Mouse (Mus musculus) forebrain, postnatal 0 days (tissue): ENCODE data around the gene Fgb. TPM values are rescaled to one million over a fixed set of nuclear protein-coding genes. Genes with fewer than 3 reads are reported as not detected.
A peak's percentile ranks its signal among the peaks of the same experiment; 100 is the strongest.

Source experiments
- ATAC-seq: fragments of 200-750 bp; cut with Nextera tagmentation; 2 replicates; pipeline ENCODE4 v1.8.0; 2017; ENCODE audit warnings: mild to moderate bottlenecking, moderate library complexity
- DNase-seq: peaks from one replicate; pipeline ENCODE4 v3.0.0-alpha.2; 2015
- H3K27ac ChIP-seq: fragments of 300-500 bp; sonication (generic); 2 replicates; pipeline ENCODE4 v1.5.1; 2014; ENCODE audit warnings: low read depth, mild to moderate bottlenecking, antibody characterized with exemption, low read length, moderate library complexity, mixed read lengths
- H3K27me3 ChIP-seq: fragments of 300-500 bp; sonication (generic); 2 replicates; pipeline ENCODE4 v1.6.1; 2014; ENCODE audit warnings: mild to moderate bottlenecking, low read length, mixed read lengths; ENCODE audit not compliant: insufficient read depth
- H3K36me3 ChIP-seq: fragments of 300-500 bp; sonication (generic); 2 replicates; pipeline ENCODE4 v1.6.1; 2014; ENCODE audit warnings: mild to moderate bottlenecking, moderate library complexity; ENCODE audit not compliant: insufficient read depth
- H3K4me1 ChIP-seq: fragments of 300-500 bp; sonication (generic); 2 replicates; pipeline ENCODE4 v1.6.1; 2014; ENCODE audit warnings: antibody characterized with exemption; ENCODE audit not compliant: insufficient read depth
- H3K4me2 ChIP-seq: fragments of 300-500 bp; sonication (generic); 2 replicates; pipeline ENCODE4 v1.6.1; 2014; ENCODE audit warnings: low read depth, mild to moderate bottlenecking, moderate library complexity
- H3K4me3 ChIP-seq: fragments of 300-500 bp; sonication (generic); 2 replicates; pipeline ENCODE4 v1.5.1; 2014; ENCODE audit warnings: low read depth, low read length, mixed read lengths
- H3K9ac ChIP-seq: fragments of 300-500 bp; sonication (generic); 2 replicates; pipeline ENCODE4 v1.6.1; 2014; ENCODE audit warnings: mild to moderate bottlenecking
- H3K9me3 ChIP-seq: fragments of 300-500 bp; sonication (generic); 2 replicates; pipeline ENCODE4 v1.6.1; 2016; ENCODE audit warnings: low read length
- CTCF ChIP-seq: sonication (generic); IDR thresholded peaks from 2 replicates; pipeline ENCODE4 v1.5.1; 2016; ENCODE audit warnings: antibody characterized with exemption, control low read depth, low read depth
- WGBS: fragments of 180-500 bp; shearing (Covaris S2); extraction: QIAGEN DNeasy Blood & Tissue Kit; methylation state at CpG from one replicate; pipeline ENCODE4 v1.1.7; 2014; 5-methylcytosine and 5-hydroxymethylcytosine counted together
- polyA plus RNA-seq: library from polyadenylated mRNA; unstranded; fragments of >200 nt; fragmentation: Nextera tagmentation; extraction: Ambion mirVana; gene quantifications from 2 replicates; pipeline ENCODE4 v1.2.1, GENCODE M21; 2015
- total RNA-seq: library from RNA; depleted of rRNA; stranded (reverse); fragments of >200 nt; gene quantifications from 2 replicates; pipeline ENCODE4 v1.2.3, GENCODE M21; 2014

Gene Fgb
- total and polyA plus RNA-seq, 2 experiments from 2014 or later, result not detected

DNA sequence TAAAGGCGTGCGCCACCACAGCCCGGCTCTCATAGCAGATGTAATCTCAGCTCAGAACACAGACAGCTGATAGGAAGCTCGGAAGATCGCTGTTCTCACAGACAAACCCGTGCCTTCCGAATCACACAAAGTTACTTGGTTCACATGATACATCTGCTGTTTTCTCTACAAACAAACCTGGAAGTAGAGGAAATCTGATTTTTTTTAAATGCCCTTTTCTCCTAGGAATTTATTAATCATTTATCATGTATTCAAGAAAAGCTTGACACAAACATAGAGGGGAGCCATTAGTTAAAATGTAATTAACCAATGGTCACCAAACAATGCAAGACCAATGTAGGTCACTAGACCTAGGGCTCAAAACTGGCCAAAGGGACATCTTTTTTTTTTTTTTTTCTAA lies 44.9 kb downstream of the Fgb start:
- H3K4me2 ChIP-seq, result no peak overlapping the region
- H3K4me3 ChIP-seq, result no peak overlapping the region
- no peaks in the 10 kb centered on the region for H3K4me1 ChIP-seq
- H3K27ac ChIP-seq, result no peak overlapping the region
- no peaks in the 10 kb centered on the region for H3K36me3 ChIP-seq
- H3K9ac ChIP-seq, result no peak overlapping the region
- no peaks in the 10 kb centered on the region for H3K9me3 ChIP-seq
- DNase-seq, result no peak
- ATAC-seq, result no peak
- no peak for TF ChIP-seq CTCF
- 94% methylated on average over 7 of the region's 7 CpGs for WGBS
- no peaks in the 10 kb centered on the region for H3K27me3 ChIP-seq

DNA sequence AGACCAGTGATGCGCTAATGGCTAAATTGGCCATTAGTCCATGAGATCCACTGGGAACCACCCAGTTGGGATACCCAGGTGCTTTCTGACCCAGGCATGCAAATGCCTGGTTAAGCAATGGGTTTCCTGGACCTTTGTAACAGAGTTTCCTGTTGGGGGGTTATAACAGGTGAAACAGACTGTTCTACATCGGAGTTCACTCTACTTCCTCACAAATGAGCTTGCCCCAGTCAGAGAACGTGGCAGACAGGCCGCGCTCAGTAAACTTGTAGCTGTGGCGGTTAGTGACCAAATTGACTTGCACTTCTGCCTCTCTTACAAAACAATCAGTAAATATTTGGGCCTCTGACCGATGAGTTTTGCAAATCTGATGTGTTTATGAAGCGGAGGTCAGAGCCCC lies 46.6 kb downstream of the Fgb start:
- H3K4me2 ChIP-seq, result no peak overlapping the region
- WGBS, result 91% methylated on average over 8 of the region's 8 CpGs
- no peak for ATAC-seq

DNA sequence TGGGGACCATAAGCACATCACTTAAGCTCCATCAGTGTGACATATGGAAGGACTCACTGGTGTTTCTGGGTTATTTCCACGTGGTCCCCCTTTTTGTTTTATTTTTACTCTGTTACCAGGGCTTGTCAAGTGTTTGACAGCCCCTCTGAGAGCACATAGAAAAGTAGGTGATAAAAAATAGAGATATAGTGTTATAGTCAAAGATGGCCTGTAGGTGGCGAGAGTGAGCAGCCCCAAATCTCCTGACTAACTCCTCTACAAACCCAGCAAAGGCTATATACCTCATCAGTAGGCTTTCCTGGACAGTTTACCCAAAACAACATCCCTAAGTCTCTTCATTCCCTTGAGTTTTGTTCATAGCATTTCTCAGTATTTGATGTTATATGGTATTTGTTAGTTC lies 47.5 kb downstream of the Fgb start:
- H3K4me1 ChIP-seq, result no peaks in the 10 kb centered on the region
- no peaks in the 10 kb centered on the region for H3K27me3 ChIP-seq
- DNase-seq (peak; percentile 68), ATAC-seq (peak; percentile 21; the same call in 1 of the 2 replicates)
- H3K27ac ChIP-seq, result no peak overlapping the region
- H3K9me3 ChIP-seq, result no peaks in the 10 kb centered on the region
- 3% methylated on average over 2 of the region's 2 CpGs for WGBS
- peak; percentile 82 for TF ChIP-seq CTCF
- H3K9ac ChIP-seq, result no peak overlapping the region
- no peak overlapping the region for H3K4me3 ChIP-seq
- no peak overlapping the region for H3K4me2 ChIP-seq
- H3K36me3 ChIP-seq, result no peaks in the 10 kb centered on the region

More for the DNA sequence above, 46.6 kb downstream of the Fgb start:
- TF ChIP-seq CTCF, result no peak
- H3K4me1 ChIP-seq, result no peaks in the 10 kb centered on the region
- no peaks in the 10 kb centered on the region for H3K9me3 ChIP-seq
- H3K27me3 ChIP-seq, result no peaks in the 10 kb centered on the region
- no peak overlapping the region for H3K9ac ChIP-seq
- no peaks in the 10 kb centered on the region for H3K36me3 ChIP-seq
- H3K4me3 ChIP-seq, result no peak overlapping the region
- DNase-seq, result no peak
- H3K27ac ChIP-seq, result no peak overlapping the region

DNA sequence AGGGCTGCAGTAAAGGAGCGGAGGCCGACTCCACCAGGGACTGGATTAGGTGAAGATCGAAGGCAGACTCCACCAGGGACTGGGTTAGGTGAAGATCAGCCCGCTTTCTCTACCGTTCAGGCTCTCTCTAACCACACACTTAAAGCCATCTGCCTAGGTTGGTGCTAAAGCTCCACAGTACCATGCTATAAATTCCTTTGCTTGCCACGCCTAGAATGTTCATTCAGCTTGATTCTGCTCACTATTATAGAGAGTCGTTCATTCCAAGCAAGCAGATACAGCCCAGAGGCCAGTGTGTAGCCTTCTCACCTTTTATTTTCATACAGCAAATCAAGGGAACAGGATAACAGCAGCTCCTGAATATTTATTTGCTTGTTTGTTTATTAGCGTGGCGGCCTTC lies 49.7 kb downstream of the Fgb start:
- no peaks in the 10 kb centered on the region for H3K9me3 ChIP-seq
- ATAC-seq (no peak), DNase-seq (no peak)
- no peak overlapping the region for H3K4me3 ChIP-seq
- no peak overlapping the region for H3K9ac ChIP-seq
- no peak overlapping the region for H3K27ac ChIP-seq
- 87% methylated on average over 9 of the region's 9 CpGs for WGBS
- peaks cover 1% of the 10 kb centered on the region; the same call in 1 of the 2 replicates for H3K27me3 ChIP-seq
- H3K4me1 ChIP-seq, result peaks cover 5% of the 10 kb centered on the region; the same call in 1 of the 2 replicates
- no peak overlapping the region for H3K4me2 ChIP-seq
- no peak for TF ChIP-seq CTCF
- no peaks in the 10 kb centered on the region for H3K36me3 ChIP-seq

DNA sequence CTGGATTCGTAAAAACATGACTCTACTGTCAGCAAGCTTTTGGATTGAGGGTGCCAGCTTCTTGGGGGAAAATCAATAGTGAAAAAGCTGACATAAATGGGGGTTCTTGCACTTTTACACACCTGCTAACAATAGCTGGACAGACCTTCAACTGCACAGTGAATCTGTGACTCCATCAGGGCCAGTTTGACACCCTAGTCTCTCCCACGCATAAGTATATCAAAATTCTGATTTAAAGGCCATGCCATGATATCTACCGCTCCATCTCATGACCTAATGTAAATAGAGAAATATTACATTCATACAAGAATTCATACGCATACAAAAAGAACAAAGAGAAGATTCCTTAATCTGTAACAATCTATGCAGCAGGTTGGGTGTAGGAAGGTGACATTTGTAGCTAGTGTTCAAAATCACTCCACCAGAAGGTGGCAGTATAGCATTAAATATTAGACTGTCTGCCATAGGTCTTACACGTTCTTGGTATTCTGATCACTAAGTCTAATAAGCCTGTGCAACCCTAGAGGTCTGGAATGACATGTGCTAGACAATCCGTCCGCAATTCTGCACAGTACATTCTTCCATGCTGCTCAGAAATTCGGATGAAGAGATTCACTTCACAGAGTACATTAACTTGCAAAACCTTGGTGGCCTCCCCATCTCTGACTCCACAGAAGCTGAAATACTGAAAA lies 50.7 kb downstream of the Fgb start:
- ATAC-seq, result peak; percentile 95
- no peak overlapping the region for H3K4me3 ChIP-seq
- peak; percentile 90 for DNase-seq
- H3K36me3 ChIP-seq, result no peaks in the 10 kb centered on the region
- peak; percentile 81 for TF ChIP-seq CTCF
- no peak overlapping the region for H3K9ac ChIP-seq
- H3K4me2 ChIP-seq, result no peak overlapping the region
- WGBS, result 30% methylated on average over 8 of the region's 8 CpGs
- no peaks in the 10 kb centered on the region for H3K9me3 ChIP-seq
- H3K4me1 ChIP-seq, result peaks cover 5% of the 10 kb centered on the region; the same call in 1 of the 2 replicates
- H3K27me3 ChIP-seq, result peaks cover 3% of the 10 kb centered on the region; the same call in 1 of the 2 replicates
- no peak overlapping the region for H3K27ac ChIP-seq

DNA sequence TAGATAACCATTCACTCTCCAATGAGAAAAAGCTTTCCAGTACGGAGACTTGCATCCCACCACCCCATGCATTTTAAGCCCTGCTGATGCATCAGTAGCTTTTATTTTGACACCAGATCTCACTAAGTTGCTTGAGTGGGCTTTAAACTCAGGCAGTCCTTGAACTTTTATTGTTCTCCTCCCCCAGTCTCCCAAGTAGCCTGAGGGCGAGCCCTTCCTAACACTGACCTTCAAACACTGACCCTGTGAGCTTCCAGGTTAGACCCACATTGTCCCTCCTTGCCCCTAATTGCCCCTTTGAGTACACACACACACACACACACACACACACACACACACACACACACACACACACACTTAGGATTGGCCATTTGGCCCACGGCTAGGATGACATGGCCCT lies 53.0 kb downstream of the Fgb start:
- H3K27me3 ChIP-seq, result peaks cover 3% of the 10 kb centered on the region; the same call in 1 of the 2 replicates
- 76% methylated on average over 3 of the region's 3 CpGs for WGBS
- H3K4me2 ChIP-seq, result no peak overlapping the region
- no peak overlapping the region for H3K9ac ChIP-seq
- no peak overlapping the region for H3K4me3 ChIP-seq
- TF ChIP-seq CTCF, result no peak
- no peak for ATAC-seq
- no peaks in the 10 kb centered on the region for H3K9me3 ChIP-seq
- H3K36me3 ChIP-seq, result no peaks in the 10 kb centered on the region
- peaks cover 5% of the 10 kb centered on the region; the same call in 1 of the 2 replicates for H3K4me1 ChIP-seq
- H3K27ac ChIP-seq, result no peak overlapping the region
- no peak for DNase-seq

DNA sequence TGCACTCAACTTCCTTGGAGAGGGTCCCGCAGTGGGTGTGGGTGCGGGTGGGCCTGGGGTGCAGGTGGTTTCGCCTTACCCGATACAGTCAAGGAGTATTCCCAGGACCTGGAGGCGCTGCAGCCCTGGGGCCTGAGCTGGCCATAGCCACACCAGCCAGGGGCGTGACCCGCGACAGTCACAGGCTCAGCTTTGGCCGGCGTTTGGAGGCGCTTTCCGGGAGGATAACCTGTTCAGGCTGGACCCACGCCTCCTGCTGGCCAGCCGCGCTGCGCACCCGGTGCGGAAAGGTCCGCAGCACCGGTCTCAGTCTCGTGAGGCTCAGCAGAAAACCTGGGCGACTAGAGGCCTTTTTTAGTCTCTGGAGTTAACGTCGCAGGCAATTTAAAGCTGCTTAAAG lies 54.3 kb downstream of the Fgb start:
- Histone ChIP-seq H3K4me1 (peaks cover 5% of the 10 kb centered on the region; the same call in 1 of the 2 replicates), H3K36me3 (no peaks in the 10 kb centered on the region), H3K4me2 (peak overlapping the region; percentile 41), H3K9ac (0 out of 2 replicates have a peak overlapping the region, but pooled peaks have one; percentile 14), H3K4me3 (no peak overlapping the region), H3K27ac (no peak overlapping the region), H3K9me3 (no peaks in the 10 kb centered on the region), H3K27me3 (peaks cover 3% of the 10 kb centered on the region; the same call in 1 of the 2 replicates)
- WGBS, result 3% methylated on average over 24 of the region's 24 CpGs
- DNase-seq (peak; percentile 50), ATAC-seq (peak; percentile 50)
- TF ChIP-seq CTCF, result peak; percentile 68
